Mouse (Mus musculus) G1E (cell line): ENCODE measurements at regions not wholly inside any gene's neighbourhood (a gene's known extent, or its start where the extent isn't known, plus 50 kb on each side); places are given as distances from the start of the nearest gene placed in this dataset.

Source experiments
- ATAC-seq: 2 replicates; pipeline ENCODE4 v1.8.0; 2016; ENCODE audit warnings: mild to moderate bottlenecking; ENCODE audit not compliant: insufficient number of reproducible peaks, poor library complexity, low FRiP score, severe bottlenecking; ENCODE audit errors: extremely low read depth
- DNase-seq: peaks from one replicate; pipeline ENCODE4 v3.0.0; 2012; ENCODE audit warnings: low spot score
- H3K27me3 ChIP-seq: 2 replicates; pipeline ENCODE4 v1.6.1; 2012; ENCODE audit warnings: mild to moderate bottlenecking, low read length, inconsistent platforms; ENCODE audit not compliant: insufficient read depth
- H3K36me3 ChIP-seq: replicated peaks from 2 replicates; pipeline ENCODE3; 2012; ENCODE audit warnings: mild to moderate bottlenecking, inconsistent platforms
- H3K4me1 ChIP-seq: 2 replicates; pipeline ENCODE4 v1.6.1; 2012; ENCODE audit warnings: low read depth, low read length, inconsistent platforms, mixed read lengths; ENCODE audit not compliant: insufficient read depth
- H3K4me3 ChIP-seq: 2 replicates; pipeline ENCODE4 v1.5.1; 2012; ENCODE audit warnings: low read depth, mild to moderate bottlenecking, inconsistent platforms, low read length, moderate library complexity, mixed read lengths
- H3K9me3 ChIP-seq: replicated peaks from 2 replicates; pipeline ENCODE4 v1.6.1; 2012; ENCODE audit warnings: inconsistent platforms
- CTCF ChIP-seq: IDR thresholded peaks from 2 replicates; pipeline ENCODE4 v1.5.1; 2012; ENCODE audit warnings: low read depth, low read length, inconsistent platforms, mixed read lengths
- GATA1 ChIP-seq: IDR thresholded peaks from 2 replicates; pipeline ENCODE4 v1.6.1; 2012; ENCODE audit warnings: borderline replicate concordance, low read length, inconsistent platforms, mixed read lengths
- GATA2 ChIP-seq: IDR thresholded peaks from 2 replicates; pipeline ENCODE4 v1.6.1; 2012; ENCODE audit warnings: low read depth, low read length, inconsistent platforms, borderline replicate concordance
- POLR2AphosphoS5 ChIP-seq: IDR thresholded peaks from 2 replicates; pipeline ENCODE4 v1.6.1; 2012; ENCODE audit warnings: low read depth, low read length, inconsistent platforms; ENCODE audit not compliant: insufficient replicate concordance
- TAL1 ChIP-seq: conservative IDR thresholded peaks from 2 replicates; pipeline ENCODE4 v1.6.1; 2012; ENCODE audit warnings: low read depth, low read length, inconsistent platforms, mixed read lengths

- H3K4me1 ChIP-seq, result no peaks in the 10 kb centered on the region
- DNase-seq (no peak), ATAC-seq (no peak)
- no peaks in the 10 kb centered on the region for H3K27me3 ChIP-seq
- TF ChIP-seq CTCF (no peak), TAL1 (no peak)
- H3K4me3 ChIP-seq, result no peak overlapping the region
- no peaks in the 10 kb centered on the region for H3K36me3 ChIP-seq
- peaks cover 46% of the 10 kb centered on the region for H3K9me3 ChIP-seq
These were observed 73.7 kb upstream of the Stt3b start for GRCm38 (mm10) chr9:115383935-115384334.

GRCm38 (mm10) chr9:115384345-115384744, 74.1 kb upstream of the Stt3b start:
- ATAC-seq, result no peak

GRCm38 (mm10) chr9:115387471-115388360, 77.5 kb upstream of the Stt3b start:
- Histone ChIP-seq H3K27me3 (no peaks in the 10 kb centered on the region), H3K9me3 (peaks cover 55% of the 10 kb centered on the region), H3K4me1 (no peaks in the 10 kb centered on the region), H3K4me3 (no peak overlapping the region), H3K36me3 (no peaks in the 10 kb centered on the region)
- ATAC-seq (no peak), DNase-seq (no peak)
- TF ChIP-seq POLR2AphosphoS5 (no peak), GATA1 (no peak), CTCF (no peak), GATA2 (no peak), TAL1 (no peak)

More at GRCm38 (mm10) chr9:115384345-115384744, 74.1 kb upstream of the Stt3b start:
- H3K4me3 ChIP-seq, result no peak overlapping the region
- DNase-seq, result no peak
- no peak for TF ChIP-seq POLR2AphosphoS5
- no peaks in the 10 kb centered on the region for H3K27me3 ChIP-seq
- no peaks in the 10 kb centered on the region for H3K4me1 ChIP-seq
- no peaks in the 10 kb centered on the region for H3K36me3 ChIP-seq
- peaks cover 49% of the 10 kb centered on the region for H3K9me3 ChIP-seq

- Histone ChIP-seq H3K4me3 (no peak overlapping the region), H3K9me3 (peaks cover 53% of the 10 kb centered on the region), H3K27me3 (no peaks in the 10 kb centered on the region), H3K36me3 (no peaks in the 10 kb centered on the region), H3K4me1 (no peaks in the 10 kb centered on the region)
- no peak for TF ChIP-seq POLR2AphosphoS5
- TF ChIP-seq GATA1, result no peak
- TF ChIP-seq GATA2, result no peak
- no peak for TF ChIP-seq TAL1
- TF ChIP-seq CTCF, result no peak
- DNase-seq, result no peak
- ATAC-seq, result no peak
These were observed 78.1 kb upstream of the Stt3b start for GRCm38 (mm10) chr9:115388361-115388759.

- Histone ChIP-seq H3K4me1 (no peaks in the 10 kb centered on the region), H3K36me3 (no peaks in the 10 kb centered on the region), H3K4me3 (no peak overlapping the region), H3K27me3 (no peaks in the 10 kb centered on the region), H3K9me3 (peaks cover 55% of the 10 kb centered on the region)
- ATAC-seq, result no peak
- no peak for DNase-seq
- TF ChIP-seq POLR2AphosphoS5 (no peak), GATA2 (no peak), TAL1 (no peak), GATA1 (no peak), CTCF (no peak)
These were observed 78.9 kb upstream of the Stt3b start for GRCm38 (mm10) chr9:115389082-115389481.

- no peak for TF ChIP-seq CTCF
- no peak for TF ChIP-seq GATA2
- TF ChIP-seq GATA1, result no peak
- TF ChIP-seq POLR2AphosphoS5, result no peak
- TF ChIP-seq TAL1, result no peak
- H3K9me3 ChIP-seq, result peaks cover 67% of the 10 kb centered on the region
- no peak overlapping the region for H3K4me3 ChIP-seq
- no peaks in the 10 kb centered on the region for H3K4me1 ChIP-seq
- no peak for DNase-seq
- no peak for ATAC-seq
- H3K27me3 ChIP-seq, result no peaks in the 10 kb centered on the region
- H3K36me3 ChIP-seq, result no peaks in the 10 kb centered on the region
These were observed 80.7 kb upstream of the Stt3b start for GRCm38 (mm10) chr9:115390880-115391281.

GRCm38 (mm10) chr9:115395511-115395910, 85.3 kb upstream of the Stt3b start:
- Histone ChIP-seq H3K4me1 (no peaks in the 10 kb centered on the region), H3K27me3 (no peaks in the 10 kb centered on the region), H3K36me3 (no peaks in the 10 kb centered on the region), H3K9me3 (peaks cover 56% of the 10 kb centered on the region), H3K4me3 (no peak overlapping the region)
- ATAC-seq (no peak), DNase-seq (no peak)
- TF ChIP-seq CTCF (no peak), GATA2 (no peak), GATA1 (no peak), TAL1 (no peak), POLR2AphosphoS5 (no peak)
